Mouse (Mus musculus) cortical plate, adult 2 months (tissue): Measurements from ENCODE around the gene Klf12.

ENCODE experiments used
- CTCF ChIP-seq: fragments of 200-500 bp; IDR thresholded peaks from 2 replicates; pipeline ENCODE4 v1.5.1; 2011; ENCODE audit warnings: mild to moderate bottlenecking, control low read depth, low read length; ENCODE audit not compliant: insufficient read depth; ENCODE audit errors: extremely low read depth
- POLR2A ChIP-seq: fragments of 200-500 bp; IDR thresholded peaks from 2 replicates; pipeline ENCODE4 v1.6.1; 2011; ENCODE audit warnings: mild to moderate bottlenecking, low read length, control low read depth; ENCODE audit not compliant: insufficient read depth; ENCODE audit errors: extremely low read depth

GRCm38 (mm10) chr14:99981209-99981608 is 303.3 kb downstream of the Klf12 start:
- TF ChIP-seq CTCF: no peak
- no peak for TF ChIP-seq POLR2A
